Mouse (Mus musculus) erythroblast, embryonic 14.5 days (primary cell): ENCODE data around the gene Gpd2.

Experiments used
- GATA1 ChIP-seq: IDR thresholded peaks from 2 replicates; pipeline ENCODE4 v1.6.1; 2012; ENCODE audit warnings: low read length, inconsistent platforms, mixed read lengths
- TAL1 ChIP-seq: IDR thresholded peaks from 3 replicates; pipeline ENCODE4 v1.6.1; 2012; ENCODE audit warnings: low read length, inconsistent platforms, mixed read lengths

DNA sequence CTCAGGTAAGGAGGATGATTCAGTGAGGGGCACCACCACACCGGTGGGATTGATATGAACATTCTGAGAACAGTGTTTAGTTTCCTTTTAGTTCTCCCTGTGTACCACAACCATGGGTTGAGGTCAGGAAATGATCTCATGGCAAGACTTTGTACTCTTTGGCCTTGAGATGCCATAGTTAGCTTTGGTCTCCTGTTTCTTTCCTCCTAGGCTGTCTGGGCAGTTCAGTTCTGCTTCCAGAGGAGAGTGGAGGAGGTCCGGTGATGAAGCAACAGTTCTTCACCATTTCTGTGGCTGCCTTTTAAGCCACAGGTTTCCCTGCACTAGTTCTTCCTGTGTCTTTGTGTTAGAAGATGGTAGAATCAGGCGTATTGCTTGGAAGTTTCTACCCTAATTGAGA lies 31.4 kb downstream of the Gpd2 start:
- TF ChIP-seq GATA1 (no peak), TAL1 (no peak)
